Mouse (Mus musculus): Measurements from ENCODE around the gene Slc2a6.

The Slc2a6 gene

GRCm38 (mm10) chr2:27032361-27032760 is 4.6 kb upstream of the Slc2a6 start:
- no peak for DNase-seq

GRCm38 (mm10) chr2:27028437-27029015 is 728 bp upstream of the Slc2a6 start:
- DNase-seq, result no peak

GRCm38 (mm10) chr2:27026857-27027617 is 761 bp downstream of the Slc2a6 start:
- DNase-seq, result no peak

- no peak for DNase-seq
Observed at GRCm38 (mm10) chr2:27026332-27026731, 1.5 kb downstream of the Slc2a6 start.

GRCm38 (mm10) chr2:27025545-27025944 is 2.3 kb downstream of the Slc2a6 start:
- DNase-seq, result no peak

- DNase-seq, result no peak
Observed at GRCm38 (mm10) chr2:27024136-27024535, 3.7 kb downstream of the Slc2a6 start.

- no peak for DNase-seq
Observed at GRCm38 (mm10) chr2:27022612-27023011, 5.2 kb downstream of the Slc2a6 start.

GRCm38 (mm10) chr2:27021103-27021502 is 6.7 kb downstream of the Slc2a6 start:
- no peak for DNase-seq

GRCm38 (mm10) chr2:27019530-27019929 is 8.3 kb downstream of the Slc2a6 start:
- DNase-seq, result no peak

- DNase-seq, result peak; percentile 50 to 74
Observed at GRCm38 (mm10) chr2:27017802-27018201, 10.0 kb downstream of the Slc2a6 start.

- peak; percentile 84 to 89 for DNase-seq
Observed at GRCm38 (mm10) chr2:27009714-27010244, 18.0 kb downstream of the Slc2a6 start, which contains the start of gene Cacfd1. TSS of gene Cacfd1 (plus strand) at chr2:27009926.

GRCm38 (mm10) chr2:27007701-27008100 is 20.1 kb downstream of the Slc2a6 start:
- DNase-seq, result no peak

- no peak for DNase-seq
Observed at GRCm38 (mm10) chr2:27006255-27006654, 21.5 kb downstream of the Slc2a6 start.

GRCm38 (mm10) chr2:26997993-26998392 is 29.8 kb downstream of the Slc2a6 start:
- DNase-seq, result no peak

- DNase-seq, result no peak
Observed at GRCm38 (mm10) chr2:26997498-26997897, 30.3 kb downstream of the Slc2a6 start.

GRCm38 (mm10) chr2:26993936-26994335 is 33.9 kb downstream of the Slc2a6 start:
- no peak for DNase-seq

GRCm38 (mm10) chr2:26984640-26985039 is 43.2 kb downstream of the Slc2a6 start:
- DNase-seq, result no peak

GRCm38 (mm10) chr2:26984179-26984578 is 43.6 kb downstream of the Slc2a6 start:
- no peak for DNase-seq

- no peak for DNase-seq
Observed at GRCm38 (mm10) chr2:26980361-26980760, 47.4 kb downstream of the Slc2a6 start.

GRCm38 (mm10) chr2:26973960-26974359 is 53.8 kb downstream of the Slc2a6 start:
- DNase-seq, result no peak

- no peak for DNase-seq
Observed at GRCm38 (mm10) chr2:26973116-26973515, 54.7 kb downstream of the Slc2a6 start, which contains the start of gene Adamts13. TSS of gene Adamts13 (plus strand) at chr2:26973416.

Data from kidney, adult 8-10 months (tissue).